Mouse (Mus musculus) stomach, embryonic 14.5 days (tissue): ENCODE measurements around the gene Gm21972. TPM values are rescaled to one million over a fixed set of nuclear protein-coding genes. Genes with fewer than 3 reads are reported as not detected.

ENCODE experiments used
- ATAC-seq: fragments of 200-750 bp; cut with Nextera tagmentation; 2 replicates; pipeline ENCODE4 v1.8.0; 2017; ENCODE audit warnings: low read depth, moderate TSS enrichment; ENCODE audit not compliant: insufficient number of reproducible peaks, insufficient read depth, low FRiP score
- H3K27ac ChIP-seq: fragments of 300-500 bp; sonication (generic); 2 replicates; pipeline ENCODE4 v1.5.1; 2014; ENCODE audit warnings: mild to moderate bottlenecking, low read length, moderate library complexity, mixed read lengths
- H3K27me3 ChIP-seq: fragments of 300-500 bp; sonication (generic); 2 replicates; pipeline ENCODE4 v1.6.1; 2014; ENCODE audit warnings: low read length, control low read depth, mixed read lengths; ENCODE audit not compliant: control insufficient read depth, insufficient read depth
- H3K36me3 ChIP-seq: fragments of 300-500 bp; sonication (generic); 2 replicates; pipeline ENCODE4 v1.6.1; 2014; ENCODE audit warnings: mild to moderate bottlenecking, control low read depth, low read length, moderate library complexity, mixed read lengths; ENCODE audit not compliant: control insufficient read depth, insufficient read depth
- H3K4me1 ChIP-seq: fragments of 300-500 bp; sonication (generic); 2 replicates; pipeline ENCODE4 v1.6.1; 2014; ENCODE audit warnings: low read length, control low read depth, mixed read lengths; ENCODE audit not compliant: control insufficient read depth, insufficient read depth
- H3K4me2 ChIP-seq: fragments of 300-500 bp; sonication (generic); replicated peaks from 2 replicates; pipeline ENCODE4 v1.6.1; 2014; ENCODE audit warnings: low read depth, low read length, control low read depth
- H3K4me3 ChIP-seq: fragments of 300-500 bp; sonication (generic); 2 replicates; pipeline ENCODE4 v1.5.1; 2014; ENCODE audit warnings: low read depth, low read length, control low read depth
- H3K9ac ChIP-seq: fragments of 300-500 bp; sonication (generic); replicated peaks from 2 replicates; pipeline ENCODE4 v1.6.1; 2014; ENCODE audit warnings: low read depth, mild to moderate bottlenecking, control low read depth, low read length, moderate library complexity, mixed read lengths
- H3K9me3 ChIP-seq: fragments of 300-500 bp; sonication (generic); 2 replicates; pipeline ENCODE4 v1.6.1; 2016; ENCODE audit warnings: low read depth, low read length, control low read depth; ENCODE audit not compliant: control insufficient read depth
- WGBS: fragments of 180-500 bp; shearing (Covaris S2); extraction: QIAGEN DNeasy Blood & Tissue Kit; methylation state at CpG from one replicate; pipeline ENCODE4 v1.1.7; 2014; 5-methylcytosine and 5-hydroxymethylcytosine counted together
- polyA plus RNA-seq: library from polyadenylated mRNA; unstranded; fragments of >200 nt; fragmentation: Nextera tagmentation; extraction: Ambion mirVana; gene quantifications from 2 replicates; pipeline ENCODE4 v1.2.1, GENCODE M21; 2014

Gene Gm21972
- polyA plus RNA-seq, 1 experiment from 2014 or later = not detected

DNA sequence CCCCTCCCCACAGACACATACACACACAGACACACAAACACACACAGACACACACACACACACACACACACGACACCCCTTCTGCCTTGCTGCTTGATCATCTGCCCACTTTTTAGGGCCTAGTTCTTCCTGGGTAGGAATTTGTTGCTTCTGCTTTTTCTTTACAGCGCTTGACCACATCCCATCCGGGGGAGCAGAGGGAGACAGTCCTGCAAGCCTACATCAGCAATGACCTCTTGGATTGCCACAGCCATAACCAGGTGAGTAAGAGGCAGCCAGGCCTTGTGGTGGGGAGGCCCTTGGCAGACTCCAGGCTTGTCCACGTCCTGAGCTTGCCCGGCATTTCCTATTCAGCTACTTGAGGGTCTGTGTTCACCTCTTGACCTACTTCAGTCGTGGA is 57.4 kb downstream of the Gm21972 start:
- Histone ChIP-seq H3K9ac (no peak overlapping the region), H3K4me2 (no peak overlapping the region), H3K27ac (no peak overlapping the region), H3K4me3 (no peak overlapping the region), H3K27me3 (no peaks in the 10 kb centered on the region), H3K36me3 (peaks cover 9% of the 10 kb centered on the region; the same call in 1 of the 2 replicates), H3K4me1 (no peaks in the 10 kb centered on the region), H3K9me3 (no peaks in the 10 kb centered on the region)
- no peak for ATAC-seq
- 83% methylated on average over 6 of the region's 6 CpGs for WGBS

DNA sequence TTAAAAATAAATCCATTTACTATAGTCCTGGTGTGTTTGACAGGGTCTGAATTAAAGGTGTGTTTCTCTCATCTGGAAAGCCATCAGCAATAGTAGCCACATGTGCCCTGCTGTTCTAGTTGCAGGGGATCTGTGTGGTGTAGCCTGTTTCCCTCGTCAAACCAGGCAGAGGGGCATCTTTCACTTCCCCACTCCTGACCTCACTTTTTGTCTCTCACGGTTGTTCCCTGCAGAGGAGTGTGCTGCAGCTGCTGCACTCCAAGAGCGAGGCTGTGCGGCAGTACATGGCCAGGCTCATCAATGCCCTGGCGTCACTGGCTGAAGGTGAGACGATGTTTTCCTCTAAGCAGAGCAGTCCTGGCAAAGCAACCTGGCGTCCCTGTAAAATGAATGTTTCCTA is 60.6 kb downstream of the Gm21972 start:
- Histone ChIP-seq H3K4me3 (no peak overlapping the region), H3K36me3 (peaks cover 17% of the 10 kb centered on the region), H3K27ac (no peak overlapping the region), H3K27me3 (no peaks in the 10 kb centered on the region), H3K9me3 (no peaks in the 10 kb centered on the region), H3K9ac (no peak overlapping the region), H3K4me2 (no peak overlapping the region), H3K4me1 (no peaks in the 10 kb centered on the region)
- no peak for ATAC-seq
- WGBS = 86% methylated on average over 7 of the region's 7 CpGs

DNA sequence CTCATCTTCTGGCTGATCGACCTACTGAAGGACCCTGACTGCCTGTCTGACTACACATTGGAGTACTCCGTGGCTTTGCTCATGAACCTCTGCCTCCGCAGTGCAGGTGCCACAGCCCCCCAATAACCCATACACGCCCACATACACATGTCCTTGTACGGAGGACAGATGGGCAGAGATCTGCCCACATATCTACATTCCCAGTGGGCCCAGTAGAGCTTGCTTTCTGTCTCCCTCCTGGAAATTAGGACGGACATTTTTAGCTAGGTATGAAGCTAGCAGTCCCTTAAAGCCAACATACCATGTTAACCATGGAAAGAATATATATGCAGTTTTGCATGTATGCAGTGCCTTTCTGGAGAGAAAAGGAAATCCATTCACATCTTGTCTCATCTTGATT is 64.8 kb downstream of the Gm21972 start:
- no peak for ATAC-seq
- WGBS = 91% methylated on average over 6 of the region's 6 CpGs
- Histone ChIP-seq H3K9me3 (no peaks in the 10 kb centered on the region), H3K27ac (no peak overlapping the region), H3K4me1 (no peaks in the 10 kb centered on the region), H3K27me3 (no peaks in the 10 kb centered on the region), H3K4me2 (no peak overlapping the region), H3K36me3 (peaks cover 35% of the 10 kb centered on the region), H3K9ac (no peak overlapping the region), H3K4me3 (no peak overlapping the region)

DNA sequence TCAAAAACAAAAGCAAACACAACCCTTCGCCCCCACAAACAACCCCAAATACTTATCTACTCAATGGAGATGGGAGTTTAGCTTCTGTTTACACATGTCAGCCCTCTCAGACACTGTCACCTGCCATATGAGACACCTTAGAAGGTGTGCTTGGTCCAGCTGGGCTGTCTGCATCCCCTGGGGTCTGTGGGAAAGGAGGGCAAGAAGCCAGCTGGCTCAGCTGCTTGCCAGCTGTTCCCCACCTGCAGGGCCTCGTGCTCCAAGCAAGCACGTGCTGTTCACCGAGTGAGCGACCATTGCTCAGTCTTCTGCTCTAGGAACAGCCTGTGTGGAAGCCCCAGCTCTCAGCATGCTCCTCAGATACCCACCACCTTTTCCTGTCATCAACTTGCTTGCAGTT is 65.6 kb downstream of the Gm21972 start:
- H3K36me3 ChIP-seq = peaks cover 41% of the 10 kb centered on the region
- H3K27me3 ChIP-seq = no peaks in the 10 kb centered on the region
- WGBS = 71% methylated on average over 5 of the region's 5 CpGs
- ATAC-seq = no peak
- no peaks in the 10 kb centered on the region for H3K4me1 ChIP-seq
- H3K9ac ChIP-seq = no peak overlapping the region
- H3K9me3 ChIP-seq = no peaks in the 10 kb centered on the region
- no peak overlapping the region for H3K4me2 ChIP-seq
- H3K4me3 ChIP-seq = no peak overlapping the region
- H3K27ac ChIP-seq = no peak overlapping the region

DNA sequence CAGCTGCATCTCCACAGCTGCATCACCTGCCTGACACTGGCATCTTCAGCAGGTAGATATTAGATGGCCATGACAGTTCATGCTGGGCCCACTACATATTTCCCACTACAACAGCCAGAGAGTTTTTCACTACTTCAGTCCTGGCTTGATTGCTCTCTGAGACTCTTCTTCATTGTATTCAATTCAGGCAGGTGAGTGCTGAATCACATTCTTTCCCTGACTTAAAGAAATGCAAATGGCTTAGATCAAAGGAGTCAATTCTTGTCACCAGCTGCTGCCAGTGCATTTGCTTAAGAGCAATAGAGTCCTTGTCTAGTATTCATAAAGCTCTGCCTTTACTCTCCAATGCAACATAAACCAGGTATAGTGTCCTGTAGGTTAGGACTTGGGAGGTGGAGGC is 67.9 kb downstream of the Gm21972 start:
- Histone ChIP-seq H3K4me3 (no peak overlapping the region), H3K9ac (no peak overlapping the region), H3K9me3 (no peaks in the 10 kb centered on the region), H3K27me3 (no peaks in the 10 kb centered on the region), H3K27ac (no peak overlapping the region), H3K36me3 (peaks cover 36% of the 10 kb centered on the region), H3K4me2 (no peak overlapping the region), H3K4me1 (no peaks in the 10 kb centered on the region)
- no peak for ATAC-seq

DNA sequence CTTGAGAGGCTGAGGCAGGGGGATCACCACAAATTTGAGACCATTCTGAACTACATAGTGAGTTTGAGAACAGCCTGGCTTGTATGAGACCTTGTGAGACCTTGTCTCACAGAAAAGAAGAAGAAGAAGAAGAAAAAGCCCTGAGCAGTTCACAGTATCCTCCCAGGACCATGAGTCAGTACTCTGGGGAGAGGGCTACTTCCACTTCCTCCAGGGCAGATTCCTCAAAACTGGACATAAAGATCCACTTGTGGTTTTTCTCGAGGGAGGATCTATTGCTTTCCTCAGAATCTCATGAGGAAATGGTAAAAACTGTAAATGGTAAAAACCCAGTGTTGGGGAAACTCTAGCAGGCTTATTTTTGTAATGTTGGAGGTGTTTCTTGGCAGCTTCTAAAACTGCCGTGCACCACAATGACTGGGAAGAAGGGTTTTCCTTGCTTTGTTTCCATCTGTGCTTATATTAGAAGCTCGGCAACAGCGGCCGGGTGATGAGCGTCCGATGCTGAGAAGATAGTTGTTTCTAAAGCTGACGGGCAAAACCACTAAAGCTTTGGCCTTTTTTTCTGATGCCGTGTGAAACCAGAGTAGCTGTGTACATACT is 69.3 kb downstream of the Gm21972 start:
- no peak overlapping the region for H3K4me2 ChIP-seq
- H3K36me3 ChIP-seq = peaks cover 36% of the 10 kb centered on the region
- no peaks in the 10 kb centered on the region for H3K4me1 ChIP-seq
- no peaks in the 10 kb centered on the region for H3K9me3 ChIP-seq
- no peaks in the 10 kb centered on the region for H3K27me3 ChIP-seq
- H3K9ac ChIP-seq = no peak overlapping the region
- no peak overlapping the region for H3K27ac ChIP-seq
- H3K4me3 ChIP-seq = no peak overlapping the region
- no peak for ATAC-seq
- 83% methylated on average over 9 of the region's 9 CpGs for whole genome bisulfite sequencing

DNA sequence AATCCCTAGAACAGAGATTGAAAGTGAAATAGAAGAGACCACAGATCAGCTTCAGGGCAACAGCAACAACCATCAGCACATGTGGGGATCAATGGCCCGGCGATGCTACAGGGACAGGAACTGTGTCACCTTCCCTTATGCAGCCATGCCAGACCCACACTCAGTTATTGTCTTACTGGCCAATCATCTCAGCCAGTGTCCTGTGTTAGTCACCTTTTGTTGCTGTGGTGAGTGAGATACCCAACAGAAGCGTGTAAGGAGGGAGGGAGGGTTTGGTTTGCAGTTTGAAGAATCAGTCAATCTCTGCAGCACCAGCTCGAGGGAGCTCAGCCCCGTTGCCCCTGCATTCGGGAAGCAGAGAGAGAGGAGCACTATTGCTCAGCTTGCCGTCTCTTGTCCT is 77.2 kb downstream of the Gm21972 start:
- Histone ChIP-seq H3K9ac (no peak overlapping the region), H3K36me3 (peaks cover 7% of the 10 kb centered on the region)
- WGBS = 89% methylated on average over 7 of the region's 7 CpGs

DNA sequence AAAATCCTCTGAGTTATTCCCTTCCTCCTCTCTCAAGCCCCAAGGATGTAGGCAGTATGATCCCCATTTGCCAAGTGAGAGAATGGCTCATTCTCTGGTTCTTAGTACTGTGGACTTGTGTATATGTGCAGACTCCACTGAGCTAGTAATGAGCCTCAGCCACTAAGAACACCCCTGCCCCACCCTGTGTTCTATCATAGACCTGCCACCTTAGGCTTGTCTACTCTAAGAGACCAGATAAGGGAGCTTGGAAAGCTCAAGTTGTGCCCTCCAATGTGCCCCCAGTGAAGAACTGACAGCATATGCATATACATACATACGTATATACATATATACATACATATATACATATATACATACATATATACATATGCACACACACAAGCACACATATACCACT is 78.1 kb downstream of the Gm21972 start:
- WGBS = 92% methylated on average over 1 of the region's 1 CpGs
- H3K9ac ChIP-seq = no peak overlapping the region
- no peaks in the 10 kb centered on the region for H3K9me3 ChIP-seq
- H3K4me3 ChIP-seq = no peak overlapping the region
- H3K4me1 ChIP-seq = no peaks in the 10 kb centered on the region
- H3K27ac ChIP-seq = no peak overlapping the region
- no peak overlapping the region for H3K4me2 ChIP-seq
- H3K36me3 ChIP-seq = peaks cover 10% of the 10 kb centered on the region
- H3K27me3 ChIP-seq = no peaks in the 10 kb centered on the region
- ATAC-seq = no peak

More for the DNA sequence above, 77.2 kb downstream of the Gm21972 start:
- no peak for ATAC-seq
- Histone ChIP-seq H3K4me3 (no peak overlapping the region), H3K27me3 (no peaks in the 10 kb centered on the region), H3K4me1 (no peaks in the 10 kb centered on the region), H3K27ac (no peak overlapping the region), H3K4me2 (no peak overlapping the region), H3K9me3 (no peaks in the 10 kb centered on the region)
